Mouse (Mus musculus) kidney, postnatal 25 days (tissue): ENCODE measurements around the gene Ypel3.

Experiments used
- DNase-seq, 2 experiments: peaks; one replicate each; pipeline ENCODE4 v3.0.0; 2021; ENCODE audit warnings: mixed read lengths in 2 of 2

Ypel3 gene

DNA sequence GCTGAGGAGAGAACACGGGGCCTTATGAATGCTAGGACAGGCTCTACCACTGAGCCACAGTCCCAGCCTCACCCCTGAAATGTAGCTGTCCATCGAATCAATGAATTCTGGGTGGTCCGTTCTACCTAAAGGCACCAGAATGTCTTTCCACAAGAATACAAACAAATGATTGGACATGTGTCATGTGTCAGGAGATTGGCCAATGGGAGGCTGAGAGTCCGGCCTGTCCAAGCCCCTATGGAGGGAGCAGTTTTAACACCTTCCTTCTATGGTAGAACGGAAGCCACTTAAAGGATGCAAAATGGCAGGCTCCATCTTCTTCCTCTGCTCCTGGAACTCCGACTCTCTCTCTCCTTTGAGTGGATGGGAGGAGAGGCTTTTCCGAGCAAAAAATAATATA, 40.8 kb downstream of the Ypel3 start:
- peak in 1 of 2 experiments; percentile 5 for DNase-seq

DNA sequence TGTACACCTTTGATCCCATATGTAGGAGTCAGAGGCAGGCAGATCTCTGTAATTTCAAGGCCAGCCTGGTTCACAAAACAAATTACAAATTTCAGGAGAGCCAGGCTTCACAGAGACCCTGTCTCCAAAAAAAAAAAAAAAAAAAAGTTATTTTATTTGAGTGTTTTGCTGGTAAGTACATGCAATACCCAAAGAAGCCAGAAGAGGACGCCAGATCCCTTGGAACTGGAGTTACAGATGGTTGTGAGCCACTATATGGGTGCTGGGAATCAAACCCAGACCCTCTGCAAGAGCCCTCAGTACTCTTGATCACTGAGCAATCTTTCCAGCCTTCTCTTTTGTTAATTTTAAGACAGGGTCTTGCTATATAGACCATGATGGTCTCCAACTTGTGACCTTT, 42.1 kb downstream of the Ypel3 start:
- DNase-seq: no peak

DNA sequence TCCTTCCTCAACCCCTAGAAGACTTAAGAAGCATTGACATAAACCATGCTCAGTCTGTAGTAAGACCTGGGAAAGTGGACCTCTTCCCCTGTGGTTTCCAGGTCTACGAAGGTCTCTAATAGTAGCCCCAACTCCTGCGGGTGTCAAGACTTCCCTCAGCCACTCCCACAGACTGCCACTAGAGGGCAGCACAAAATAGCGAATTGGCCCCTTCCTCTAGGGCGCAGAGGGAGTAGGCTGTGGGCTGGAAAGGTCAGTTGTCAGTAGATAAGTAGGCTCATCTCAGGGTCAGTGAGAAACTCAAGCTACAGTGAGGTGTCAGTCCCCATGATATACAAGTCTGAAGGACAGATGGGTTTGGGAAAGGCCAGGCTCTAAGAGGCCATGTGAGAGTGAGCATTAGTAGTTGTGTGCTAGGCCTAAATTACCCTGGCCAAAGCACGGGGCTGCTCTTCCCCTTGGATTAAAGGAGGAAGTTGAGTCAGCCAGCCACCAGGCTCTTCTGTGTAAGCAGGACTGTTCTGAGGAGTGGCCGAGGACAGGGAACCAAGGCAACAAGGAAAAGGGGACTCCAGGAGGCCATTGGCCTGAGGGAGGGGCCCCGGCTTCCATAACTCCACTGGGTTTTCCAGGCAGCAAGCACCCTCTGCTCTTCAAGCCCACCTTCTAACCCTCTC, 45.2 kb downstream of the Ypel3 start:
- peak; percentile 83 to 89 for DNase-seq

DNA sequence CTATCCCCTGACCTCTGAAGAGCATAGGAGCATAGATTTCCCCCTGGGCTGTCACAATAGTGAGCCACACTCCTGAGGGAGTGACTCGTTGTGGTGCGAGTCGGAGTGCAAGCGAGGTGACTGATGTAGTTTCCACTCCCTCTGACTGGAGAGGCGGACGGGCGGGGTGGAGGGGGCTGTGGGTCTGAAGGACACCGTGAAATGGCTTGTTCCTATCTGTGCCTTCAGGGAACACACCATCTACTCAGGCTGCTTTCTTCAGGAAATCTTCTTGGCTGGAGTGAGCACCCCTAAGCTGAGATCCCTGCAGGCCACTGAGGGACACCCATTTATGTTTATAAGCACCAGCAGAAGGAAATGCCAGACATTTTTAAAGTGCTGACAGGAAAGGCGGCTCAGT, 46.0 kb downstream of the Ypel3 start:
- DNase-seq: peak in 1 of 2 experiments; percentile 56

DNA sequence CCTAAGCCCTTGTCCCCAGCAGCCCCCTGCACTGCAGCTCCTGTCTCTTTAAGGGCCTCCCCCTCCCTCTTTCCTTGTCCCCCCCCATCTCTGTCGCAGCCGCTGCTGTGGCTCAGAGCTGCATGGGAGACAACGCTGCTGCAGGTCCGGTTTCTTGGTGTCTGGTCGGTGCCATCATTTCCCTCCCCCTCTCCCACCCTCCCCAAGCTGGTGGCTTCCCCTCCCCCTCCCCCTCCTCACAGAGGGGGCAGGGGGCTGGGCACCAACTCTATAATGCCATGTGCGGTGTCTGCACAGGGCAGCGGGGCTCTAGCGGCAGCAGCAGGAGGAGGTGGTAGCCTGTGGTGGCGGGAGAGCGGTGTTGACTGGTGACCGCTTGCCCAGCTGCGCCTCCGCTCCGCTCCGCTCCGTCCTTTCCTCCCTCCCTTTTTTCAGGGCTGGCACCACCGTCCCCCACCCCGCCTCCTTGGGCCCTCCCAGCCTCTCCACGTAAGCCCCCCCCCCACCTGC, 46.5 kb downstream of the Ypel3 start:
- DNase-seq: peak in 1 of 2 experiments; percentile 40

DNA sequence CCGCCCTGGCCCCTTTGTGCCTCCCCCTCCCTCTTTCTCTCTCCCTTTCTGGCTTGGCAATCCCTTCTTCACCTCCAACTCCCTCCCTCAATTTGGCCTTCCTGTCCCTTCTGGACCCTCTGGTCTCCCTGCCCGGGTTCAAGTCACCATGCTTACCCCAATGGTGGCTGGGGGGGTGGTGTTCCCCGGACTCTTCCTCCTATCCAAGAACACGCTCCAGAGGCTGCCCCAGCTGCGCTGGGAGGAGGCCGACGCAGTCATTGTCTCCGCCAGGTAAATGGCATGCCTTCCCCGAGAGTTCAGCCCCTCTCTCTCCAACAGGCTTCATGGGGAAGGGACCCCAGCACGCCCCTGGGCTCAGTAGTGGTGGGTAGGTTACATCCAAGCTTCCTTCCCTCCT, 47.2 kb downstream of the Ypel3 start:
- no peak for DNase-seq

DNA sequence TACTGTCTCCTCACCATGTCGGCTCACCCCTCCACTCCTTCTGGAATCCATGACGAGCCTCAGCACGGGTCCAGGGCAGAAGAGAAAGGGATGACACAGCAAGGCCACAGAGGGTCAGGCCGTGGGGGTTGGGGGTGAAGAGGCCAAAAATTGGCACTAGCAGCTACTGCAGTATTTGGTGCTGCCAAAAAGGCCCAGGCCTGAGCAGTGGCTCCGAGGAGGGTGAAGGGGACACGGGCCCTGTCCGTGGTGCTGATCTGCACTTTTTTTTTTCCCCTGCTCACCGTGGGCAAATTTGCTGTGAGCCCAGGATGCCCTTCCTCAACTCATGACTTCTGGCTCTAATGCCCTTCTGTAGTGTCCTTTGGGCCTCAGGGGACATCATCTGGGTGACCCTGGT, 48.6 kb downstream of the Ypel3 start:
- DNase-seq: no peak

DNA sequence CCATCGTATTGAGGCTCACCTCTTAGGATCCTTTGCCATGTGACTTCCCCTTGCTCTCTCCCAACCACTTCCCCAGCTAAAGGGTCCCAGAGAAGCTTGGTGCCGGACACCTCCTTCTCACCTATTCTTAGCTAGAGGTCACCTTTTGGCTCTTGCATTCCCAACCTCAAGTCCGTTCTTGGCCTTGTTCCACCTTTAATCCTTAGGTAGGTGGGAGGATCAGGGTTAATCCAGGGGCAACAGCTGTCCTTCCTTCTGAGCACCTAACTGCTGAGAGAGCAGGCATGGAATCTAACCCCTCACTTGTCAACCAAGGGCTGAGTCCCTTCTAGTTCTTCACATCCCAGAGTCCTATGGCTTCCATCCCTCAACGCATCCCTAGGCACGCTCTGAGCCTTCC, 49.2 kb downstream of the Ypel3 start:
- no peak for DNase-seq
